Mouse (Mus musculus) cerebellum, adult 9-11 months (tissue): ENCODE measurements at regions not wholly inside any gene's neighbourhood (a gene's known extent, or its start where the extent isn't known, plus 50 kb on each side); places are given as distances from the start of the nearest gene placed in this dataset.
A peak's percentile ranks its signal among the peaks of the same experiment; 100 is the strongest.

Experiments
- DNase-seq: peaks from one replicate; pipeline ENCODE4 v3.0.0; 2022

DNA sequence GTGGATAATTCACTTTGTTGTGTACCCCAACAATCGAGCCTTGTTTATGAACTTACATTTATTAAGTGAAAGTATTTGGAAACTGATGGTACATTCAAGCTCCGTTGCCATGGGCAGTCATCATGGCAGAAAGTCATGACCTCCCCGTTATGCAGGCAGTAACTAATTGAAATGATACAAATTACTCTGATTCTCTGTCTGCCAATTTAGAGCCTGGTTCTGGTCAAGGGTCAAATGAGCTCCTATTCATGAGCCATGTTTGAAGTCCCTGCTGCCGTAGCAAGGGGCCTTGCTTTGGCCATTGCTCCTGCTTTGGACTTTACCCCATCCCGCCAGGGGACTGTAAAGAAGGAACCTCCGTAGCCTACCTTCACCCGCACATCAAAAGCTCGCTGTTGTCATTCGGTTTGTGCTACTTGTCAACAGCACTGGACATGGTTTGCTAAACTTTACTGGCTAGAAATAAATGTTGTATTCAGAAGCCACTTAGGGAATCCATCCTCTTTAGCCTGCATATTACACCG lies 152.8 kb upstream of the Foxd3 start:
- no peak for DNase-seq

DNA sequence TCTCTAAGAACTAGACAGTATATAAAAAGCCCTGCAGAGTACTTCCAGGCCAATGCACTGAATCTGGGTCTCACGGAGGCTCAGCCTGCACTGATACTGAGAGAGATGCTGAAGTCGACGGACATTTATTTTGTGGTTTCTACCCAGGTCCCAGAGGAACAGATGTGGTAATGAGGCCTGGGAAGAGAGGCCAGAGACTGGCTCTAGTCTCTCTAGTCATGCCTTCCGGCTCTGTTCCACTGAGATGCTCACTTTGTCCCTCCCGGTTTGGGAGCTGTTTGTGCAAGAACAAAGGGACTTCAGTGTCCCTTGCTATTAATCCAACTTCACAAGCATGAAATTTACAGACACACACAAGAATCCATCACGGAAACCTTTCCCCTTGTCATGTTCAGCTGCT lies 144.1 kb upstream of the Foxd3 start:
- DNase-seq = no peak

DNA sequence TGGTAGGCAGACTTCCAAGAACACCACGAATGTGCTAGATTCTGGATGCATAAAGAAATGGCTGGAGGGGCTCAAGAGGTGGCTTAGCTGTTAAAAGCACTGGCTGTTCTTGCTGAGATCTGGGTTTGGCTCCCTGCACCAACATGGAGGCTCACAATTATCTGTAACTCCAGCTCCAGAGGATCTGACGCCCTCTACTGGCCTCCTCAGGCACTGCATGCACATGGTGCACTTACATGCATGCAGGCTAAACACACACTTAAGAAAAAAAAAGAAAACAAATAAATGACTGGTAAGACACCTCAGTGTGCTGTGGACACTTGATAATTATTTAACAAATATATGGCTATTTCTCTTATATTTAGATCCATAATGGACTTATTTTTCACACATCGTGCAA lies 139.2 kb upstream of the Foxd3 start:
- DNase-seq = no peak

DNA sequence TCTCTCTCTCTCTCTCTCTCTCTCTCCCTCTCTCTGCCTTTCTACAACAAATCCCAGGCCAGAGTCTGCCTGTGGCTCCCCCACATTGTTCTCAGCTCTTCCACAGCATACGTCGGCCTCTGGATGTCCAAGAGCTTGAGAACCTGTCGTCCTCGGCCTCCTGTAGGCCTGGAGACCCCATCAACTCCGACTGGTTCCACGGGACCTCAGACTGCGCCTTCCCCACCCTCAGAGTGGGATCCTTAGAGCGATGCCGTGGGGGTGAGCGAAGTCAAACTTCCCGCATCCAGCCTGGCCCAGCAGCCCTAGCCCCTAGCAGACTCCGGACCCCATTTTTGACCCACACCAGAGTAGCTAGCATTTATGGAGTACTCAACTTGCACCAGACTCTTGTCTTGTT lies 128.7 kb upstream of the Foxd3 start:
- DNase-seq = no peak

DNA sequence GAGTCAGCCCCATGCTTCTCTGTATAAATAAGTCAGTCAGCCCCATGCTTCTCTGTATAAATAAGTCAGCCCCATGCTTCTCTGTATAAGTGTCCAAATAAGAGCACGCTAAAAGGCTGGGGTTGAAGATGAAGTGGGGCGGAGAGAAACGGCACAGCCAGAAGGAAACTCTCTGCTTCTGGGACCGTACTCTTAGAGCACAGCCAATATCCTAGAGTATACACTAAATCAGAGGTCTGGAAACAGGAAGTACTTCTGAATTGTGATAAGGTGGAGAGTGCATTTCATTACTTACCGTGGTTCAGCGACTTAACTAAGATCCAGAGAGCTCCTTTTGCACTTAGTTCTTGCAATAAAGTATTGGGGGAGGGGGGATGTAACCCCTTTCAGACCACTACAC lies 112.1 kb upstream of the Foxd3 start:
- DNase-seq = no peak

DNA sequence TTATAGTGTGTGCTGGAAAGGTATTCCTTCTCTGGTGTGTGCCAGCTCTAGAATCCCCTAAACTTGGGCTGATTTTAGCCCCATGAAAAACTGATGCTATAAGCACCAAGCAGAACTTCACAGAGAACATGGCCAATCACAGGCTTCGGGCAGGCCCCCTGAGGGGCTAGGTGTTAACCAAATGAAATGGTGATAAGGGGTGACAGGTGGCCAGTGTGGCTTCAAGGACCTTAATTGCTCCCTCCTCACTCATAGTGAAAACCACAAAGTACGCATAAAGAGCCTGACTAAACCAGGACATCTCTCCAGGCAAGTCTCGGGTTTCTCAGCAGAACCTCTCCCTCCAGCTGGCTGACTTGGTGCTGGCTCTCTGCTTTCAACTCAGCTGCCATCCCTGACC lies 110.4 kb upstream of the Foxd3 start:
- no peak for DNase-seq

DNA sequence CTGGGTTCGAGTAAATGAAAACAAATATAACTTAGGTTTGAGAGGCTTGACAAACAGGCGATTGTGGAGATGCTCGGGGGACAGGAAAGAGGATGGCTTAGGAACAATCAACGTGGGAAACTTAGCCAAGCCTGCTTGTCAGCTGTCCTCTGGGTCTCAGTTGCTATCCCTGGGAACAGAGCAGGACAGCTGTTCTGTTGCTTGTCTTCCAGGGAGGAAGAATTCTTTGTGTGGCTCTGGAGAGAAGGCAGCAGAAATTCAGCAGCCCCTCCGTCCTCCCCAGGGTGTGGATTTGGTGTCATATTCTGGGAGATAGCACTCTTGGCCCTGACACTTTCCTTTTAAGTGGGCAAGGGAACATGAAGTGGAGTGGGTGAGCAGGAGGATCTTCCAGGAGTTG lies 98.1 kb upstream of the Foxd3 start:
- DNase-seq = no peak

DNA sequence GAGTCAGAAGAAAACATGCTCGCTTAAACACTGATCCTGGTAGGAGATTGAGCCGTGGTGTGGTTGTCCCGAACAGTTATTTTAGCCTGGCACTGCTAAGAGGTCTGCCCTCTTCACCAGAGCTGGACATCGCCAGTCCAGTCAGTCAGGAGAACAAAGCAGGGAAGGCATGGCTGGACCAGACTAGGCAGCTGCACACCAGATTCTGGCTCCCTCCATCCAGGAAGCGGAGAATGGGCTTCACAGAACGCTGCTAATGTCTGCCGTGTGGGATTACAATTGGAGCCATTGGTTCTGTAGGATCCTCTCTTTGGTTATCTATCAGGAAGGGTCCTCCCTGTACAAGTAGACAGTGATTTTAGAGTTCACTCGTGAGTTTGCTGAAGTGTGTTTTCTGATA lies 95.5 kb upstream of the Foxd3 start:
- DNase-seq = no peak

DNA sequence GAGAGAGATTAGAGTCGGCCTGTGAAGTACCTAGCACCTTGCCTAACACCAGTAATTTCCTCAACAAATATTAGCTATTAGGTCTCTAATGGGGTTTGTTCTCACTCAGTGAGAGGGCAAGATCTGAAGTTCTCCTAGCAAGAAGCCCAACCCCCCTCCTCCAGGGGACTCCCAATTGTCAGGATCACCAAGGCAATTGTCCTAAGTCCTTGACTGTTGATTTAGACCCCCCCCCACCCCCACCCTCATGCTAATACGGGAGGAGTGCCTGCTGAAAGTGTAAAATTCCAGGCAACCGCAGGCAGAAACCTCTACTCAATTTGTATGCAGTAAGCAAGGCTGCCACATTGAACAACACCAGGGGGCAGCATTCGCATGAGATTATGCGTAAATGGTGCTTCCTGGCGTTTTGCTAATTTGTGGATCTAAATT lies 94.6 kb upstream of the Foxd3 start:
- DNase-seq = peak; percentile 8

DNA sequence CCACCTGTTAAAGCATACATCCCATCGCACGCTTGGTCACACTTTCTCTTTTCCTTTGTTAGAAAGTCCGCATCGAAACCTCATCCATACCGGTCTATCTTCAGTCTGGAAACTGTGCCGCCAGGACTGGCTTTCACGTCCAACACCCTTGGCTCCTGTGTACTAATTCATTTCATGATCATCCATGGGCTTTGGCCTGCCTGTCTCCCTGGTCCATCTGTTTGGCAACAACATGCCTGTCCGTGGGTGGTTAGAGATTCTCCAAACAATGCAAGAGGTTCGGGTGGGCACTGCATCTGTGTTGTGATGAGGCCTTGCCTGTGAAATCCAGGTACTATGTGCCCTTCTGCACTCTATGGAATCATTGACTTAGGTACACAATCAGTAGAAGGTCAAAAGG lies 90.7 kb upstream of the Foxd3 start:
- DNase-seq = no peak

DNA sequence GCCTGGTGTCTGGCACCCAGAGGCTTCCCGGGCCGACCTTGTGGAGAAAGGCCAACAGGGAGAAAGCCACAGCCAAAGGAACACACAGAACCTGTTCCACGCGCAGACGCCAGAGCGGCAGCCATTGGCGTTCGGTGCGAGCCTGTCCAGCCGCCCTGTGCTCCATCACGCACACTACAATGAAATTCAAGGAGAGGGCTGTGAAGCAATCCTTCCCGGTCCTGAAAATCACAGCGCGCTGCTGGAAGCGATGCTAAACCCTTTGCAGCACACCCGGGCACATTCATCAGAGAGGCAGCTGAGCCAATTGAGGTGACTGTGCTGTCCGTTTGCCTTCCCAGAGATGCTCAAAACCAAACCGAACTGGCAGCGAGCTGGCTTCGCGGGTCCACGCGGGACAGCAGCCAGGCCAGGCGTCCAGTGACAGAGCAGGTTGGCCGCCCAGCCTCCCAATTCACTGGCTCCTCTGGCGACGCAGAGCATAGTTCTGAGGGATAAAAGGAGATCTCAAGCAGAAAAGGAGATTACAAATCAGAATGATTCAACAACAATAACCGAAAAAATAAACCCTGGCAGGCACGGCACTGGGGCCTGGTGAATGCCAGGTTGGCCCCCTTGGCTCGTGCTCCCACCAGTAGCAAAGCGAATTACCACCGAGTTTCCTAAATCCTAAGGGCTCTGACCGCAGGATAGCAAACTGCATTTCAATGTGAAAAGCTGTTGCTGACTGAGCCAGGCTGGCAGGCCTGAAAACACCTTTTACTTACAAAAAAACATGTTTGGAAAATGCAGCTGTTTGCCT lies 83.1 kb upstream of the Foxd3 start:
- DNase-seq = peak; percentile 49

DNA sequence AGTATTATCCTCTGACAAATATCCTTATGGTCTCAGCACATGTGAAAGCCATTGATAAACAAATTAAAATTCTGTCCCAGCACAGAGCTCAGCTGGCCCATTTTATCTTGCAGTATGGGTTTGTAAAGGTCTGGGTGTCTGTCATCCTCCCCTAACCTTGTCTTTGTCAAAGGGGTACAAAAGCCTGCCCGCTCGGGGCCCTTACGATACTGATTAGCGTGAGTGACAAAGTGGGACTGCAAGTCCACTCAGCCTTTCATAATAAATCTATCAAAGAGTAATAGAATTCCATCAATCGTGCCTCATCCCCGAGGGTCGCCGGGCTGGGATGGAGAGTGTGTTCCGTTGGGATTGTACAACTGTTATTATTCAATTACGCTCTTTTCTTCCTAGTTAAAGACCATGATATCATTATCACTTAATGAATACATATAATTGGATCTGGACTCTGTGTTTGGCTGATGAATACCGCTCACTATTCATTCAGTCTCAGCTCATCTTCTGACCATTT lies 82.0 kb upstream of the Foxd3 start:
- no peak for DNase-seq

DNA sequence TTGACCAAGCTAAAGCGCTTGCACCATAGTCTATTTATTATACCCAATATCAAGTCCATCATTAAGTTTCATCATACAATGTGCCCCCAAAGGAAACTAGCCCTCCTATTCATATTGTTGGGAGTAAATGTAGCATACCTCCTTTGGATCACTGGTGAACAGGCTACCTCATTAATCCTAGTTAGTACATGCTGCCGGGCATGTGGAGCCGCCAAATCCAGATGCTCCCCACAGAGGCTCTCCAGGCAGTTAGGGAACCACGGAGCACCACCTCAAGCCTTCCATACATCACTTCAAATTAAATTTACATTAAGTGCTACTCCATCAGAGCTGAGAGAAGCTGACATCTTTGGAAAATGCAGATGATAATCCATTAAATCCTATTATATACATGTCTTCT lies 81.1 kb upstream of the Foxd3 start:
- DNase-seq = no peak

DNA sequence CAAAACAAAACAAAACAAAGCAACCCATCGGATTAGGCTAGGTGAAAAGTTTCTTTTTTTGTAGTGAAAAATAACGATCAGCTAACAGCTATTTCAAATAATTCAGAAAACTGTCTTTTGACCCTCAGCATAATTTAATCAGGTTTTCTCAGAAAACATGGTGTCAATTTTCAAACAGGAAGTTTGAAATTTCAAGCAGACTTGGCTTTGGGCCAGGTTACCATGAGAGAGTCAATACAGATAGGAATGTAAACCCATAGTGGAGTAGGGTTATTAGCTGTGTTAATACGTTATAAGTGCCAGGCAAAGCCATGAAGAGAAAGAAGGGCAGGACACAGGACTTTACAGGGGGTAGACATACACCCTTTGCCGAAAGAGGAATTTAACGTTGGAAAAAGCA lies 58.3 kb upstream of the Foxd3 start:
- no peak for DNase-seq

DNA sequence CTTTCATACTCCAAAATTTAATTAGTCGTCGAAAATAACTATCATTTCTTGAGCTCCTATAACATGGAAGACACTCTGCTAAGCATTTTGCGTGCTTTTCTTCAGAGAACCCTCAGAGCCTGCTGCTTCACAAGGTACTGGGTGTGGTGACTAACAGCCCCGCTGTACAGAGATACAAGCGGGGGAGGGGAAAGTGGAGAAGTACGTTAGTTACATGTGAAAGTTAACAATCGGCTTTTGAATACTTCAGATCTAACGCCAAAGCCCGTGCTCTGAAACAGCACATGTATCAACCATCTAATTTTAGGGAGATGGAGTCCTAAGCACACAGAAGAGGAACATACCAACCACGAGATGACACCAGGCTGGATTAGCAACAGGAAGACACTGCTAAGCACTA lies 55.4 kb upstream of the Foxd3 start:
- DNase-seq = no peak

DNA sequence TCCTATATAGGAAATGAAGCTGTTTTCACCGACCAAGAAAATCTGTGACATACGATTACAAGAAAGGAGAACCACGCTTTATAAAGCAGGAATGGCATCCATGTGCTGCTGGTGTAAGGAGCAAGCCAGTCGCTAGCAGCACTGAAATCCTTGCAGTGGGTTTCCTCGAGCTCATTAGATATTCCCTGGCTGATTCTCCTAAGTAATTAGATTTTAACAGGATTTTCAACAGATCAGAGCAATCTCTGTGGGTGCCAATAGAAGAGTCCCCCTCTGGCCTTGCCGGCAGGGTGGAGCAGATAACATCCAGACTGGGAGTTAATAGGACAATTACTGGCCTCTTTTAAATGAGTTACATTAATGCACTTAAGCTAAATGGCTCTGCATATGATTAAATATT lies 54.6 kb upstream of the Foxd3 start:
- DNase-seq = no peak
